Mouse (Mus musculus) right cerebral cortex, adult 2 months (tissue): ENCODE data around the gene Tmem200a.
A peak's percentile ranks its signal among the peaks of the same experiment; 100 is the strongest.
"Not testable (repeated sequence)": the region's sequence is repeated elsewhere in the genome, so short reads cannot be mapped to it uniquely, and the experiment has no call there.

Source experiments
- DNase-seq, 2 experiments: peaks; one replicate each; pipeline ENCODE4 v3.0.0; 2021 to 2022; ENCODE audit warnings: low spot score in 2 of 2

Tmem200a gene

DNA sequence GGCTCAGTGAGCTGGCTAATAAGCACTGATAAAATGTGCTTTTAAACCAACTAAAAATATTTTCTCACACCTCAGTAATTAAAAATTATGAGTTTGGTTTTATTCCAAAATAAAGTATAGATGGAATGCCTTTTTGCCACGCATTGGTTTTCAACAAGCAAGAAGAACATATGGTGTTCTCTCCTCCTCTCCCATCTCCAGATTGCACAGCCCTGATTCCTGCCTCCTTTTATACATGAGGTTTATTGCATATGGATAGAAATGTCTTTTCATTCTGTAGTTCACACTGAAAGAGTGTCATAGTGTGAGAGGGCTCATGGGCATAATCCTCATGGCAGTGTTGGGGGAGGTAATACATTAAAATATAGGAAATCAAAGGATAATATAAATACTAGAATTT, 96.2 kb downstream of the Tmem200a start:
- no peak for DNase-seq

DNA sequence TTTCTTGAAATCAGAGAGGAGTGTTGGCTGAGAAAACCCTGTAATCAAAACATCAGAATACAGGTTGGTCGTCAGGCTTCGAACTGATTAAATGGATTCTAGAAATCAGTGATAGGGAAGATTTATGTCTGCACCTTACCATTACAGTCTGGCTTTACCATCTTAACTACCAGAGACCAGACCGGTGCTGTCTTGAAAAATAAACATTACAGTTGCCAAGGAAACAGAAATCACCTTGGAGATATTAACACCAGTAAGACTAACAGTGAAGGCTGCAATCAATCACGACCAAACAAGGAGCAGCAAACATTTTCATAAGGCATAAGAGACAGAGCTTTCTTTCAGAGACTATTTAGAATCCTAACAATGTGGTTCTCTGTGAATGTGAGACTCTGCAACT, 116.0 kb downstream of the Tmem200a start:
- DNase-seq, result no peak

- DNase-seq, result no peak
Measured at GRCm38 (mm10) chr10:25961066-25961465, 117.8 kb downstream of the Tmem200a start.

DNA sequence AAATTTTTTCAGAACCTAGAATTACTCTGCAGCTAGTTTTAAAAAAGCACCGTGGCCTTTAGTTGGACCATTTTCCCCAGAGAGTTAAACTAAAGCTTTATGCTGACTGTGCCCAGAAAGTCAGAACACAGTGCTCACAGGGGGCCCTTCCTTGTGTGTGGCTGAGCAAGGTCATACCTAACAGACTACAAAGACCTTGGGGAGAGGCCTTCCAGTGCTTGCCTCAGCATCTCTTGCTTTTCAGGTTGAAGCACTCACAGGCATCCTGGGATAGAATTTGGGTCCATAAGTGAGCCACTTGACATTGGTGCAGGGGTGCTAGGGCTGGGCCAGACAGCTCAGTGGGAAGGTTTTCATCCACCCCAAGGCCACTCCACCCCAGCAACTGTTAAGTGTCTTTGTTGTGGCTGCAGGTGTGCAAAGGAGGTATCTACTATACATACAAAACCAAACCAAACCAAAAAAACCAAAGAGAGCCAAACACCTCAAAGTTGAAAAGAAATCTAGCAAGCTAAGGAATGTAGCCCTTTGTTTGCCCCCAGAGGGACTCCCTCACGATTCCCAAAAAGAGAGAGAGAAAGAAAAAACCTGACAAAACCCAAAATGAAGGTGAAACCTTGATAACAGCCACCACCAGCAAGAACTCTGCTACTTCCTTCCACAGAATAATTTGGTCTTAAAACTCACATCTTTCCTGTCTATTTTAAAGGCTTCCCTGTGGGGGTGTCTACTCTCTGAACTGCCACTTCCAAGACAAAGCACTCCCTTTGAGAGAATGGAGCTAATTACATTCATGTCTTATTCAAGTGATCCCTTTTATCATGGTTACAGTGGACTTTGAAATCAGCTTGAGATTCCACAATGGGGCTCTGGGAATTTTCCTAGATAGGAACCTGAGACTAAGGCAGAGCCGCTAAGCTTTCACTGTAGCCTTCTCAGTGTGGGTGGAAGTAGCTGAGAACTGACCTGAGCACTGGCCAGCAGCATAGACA, 119.8 kb downstream of the Tmem200a start:
- DNase-seq, result no peak

DNA sequence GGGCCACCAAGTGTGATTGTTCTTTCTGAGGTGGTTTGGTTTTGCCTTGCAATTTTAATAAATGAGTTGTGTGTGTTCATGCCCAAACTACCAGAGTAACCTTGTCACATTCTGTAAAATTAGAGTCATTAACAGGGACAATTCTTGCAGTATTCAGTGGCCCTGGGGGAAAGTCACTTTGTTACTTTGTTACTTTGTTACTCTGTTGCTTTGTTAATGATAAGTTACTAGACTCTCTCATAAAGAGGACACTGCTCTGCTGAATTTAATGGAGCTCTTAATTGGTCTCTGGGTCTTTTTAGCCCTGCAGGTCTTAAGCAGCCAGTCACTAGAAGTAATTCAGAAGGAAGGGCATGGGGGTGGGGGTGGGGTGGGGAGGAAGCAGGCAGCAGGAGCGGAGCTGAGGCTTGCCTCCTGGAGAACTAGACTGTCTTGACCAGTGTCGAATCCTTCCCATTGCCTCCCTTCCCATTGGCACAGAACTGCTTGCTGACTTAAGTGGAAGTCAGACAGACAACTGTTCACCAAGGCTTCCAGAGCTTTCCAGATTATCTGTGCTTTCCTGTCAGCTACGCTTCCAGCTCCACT, 124.1 kb downstream of the Tmem200a start:
- no peak for DNase-seq

- no peak for DNase-seq
Measured at GRCm38 (mm10) chr10:25952838-25953237, 126.0 kb downstream of the Tmem200a start.

- no peak for DNase-seq
Measured at GRCm38 (mm10) chr10:25952150-25952549, 126.7 kb downstream of the Tmem200a start.

DNA sequence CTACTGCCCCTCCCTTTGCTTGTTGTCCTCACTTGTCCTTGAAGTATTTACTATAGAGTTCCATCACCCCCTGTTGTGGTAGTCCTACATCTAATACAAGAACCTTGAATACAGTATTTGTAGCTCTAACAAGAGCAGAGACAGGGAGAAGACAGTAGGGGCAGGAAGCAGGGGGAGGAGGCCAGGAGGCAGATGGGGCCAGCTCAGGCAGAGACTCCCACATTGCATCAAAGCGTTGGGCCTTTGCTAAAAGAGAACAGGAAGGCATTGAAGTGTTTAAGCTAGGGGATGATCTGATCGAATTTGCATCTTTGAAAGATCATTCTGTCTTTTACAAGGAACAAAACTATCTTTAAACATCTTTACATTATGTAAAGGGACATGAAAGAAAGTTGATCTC, 133.0 kb downstream of the Tmem200a start:
- no peak for DNase-seq

- DNase-seq, result no peak
Measured at GRCm38 (mm10) chr10:25944641-25945040, 134.2 kb downstream of the Tmem200a start.

- DNase-seq, result no peak
Measured at GRCm38 (mm10) chr10:25931796-25932195, 147.1 kb downstream of the Tmem200a start.

GRCm38 (mm10) chr10:25929401-25930150, 149.3 kb downstream of the Tmem200a start:
- DNase-seq, result peak; percentile 64 to 66

- no peak for DNase-seq
Measured at GRCm38 (mm10) chr10:25928861-25929368, 149.9 kb downstream of the Tmem200a start.

DNA sequence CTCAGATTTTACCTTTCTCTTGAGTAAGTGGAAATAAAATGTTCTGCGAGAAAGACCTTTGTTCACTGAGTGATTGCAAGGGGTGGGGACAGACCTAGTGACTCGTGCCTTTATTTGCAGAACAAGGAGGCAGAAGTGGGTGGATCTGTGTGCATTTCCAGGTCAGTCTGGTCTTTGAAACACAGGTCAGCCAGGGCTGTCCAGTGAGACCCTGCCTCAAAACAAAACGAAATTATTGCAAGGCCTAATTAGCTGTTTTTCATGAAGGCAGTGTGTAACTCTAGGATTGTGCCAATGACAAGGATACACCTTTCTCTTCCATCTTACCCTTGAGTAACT, 150.4 kb downstream of the Tmem200a start:
- no peak for DNase-seq

DNA sequence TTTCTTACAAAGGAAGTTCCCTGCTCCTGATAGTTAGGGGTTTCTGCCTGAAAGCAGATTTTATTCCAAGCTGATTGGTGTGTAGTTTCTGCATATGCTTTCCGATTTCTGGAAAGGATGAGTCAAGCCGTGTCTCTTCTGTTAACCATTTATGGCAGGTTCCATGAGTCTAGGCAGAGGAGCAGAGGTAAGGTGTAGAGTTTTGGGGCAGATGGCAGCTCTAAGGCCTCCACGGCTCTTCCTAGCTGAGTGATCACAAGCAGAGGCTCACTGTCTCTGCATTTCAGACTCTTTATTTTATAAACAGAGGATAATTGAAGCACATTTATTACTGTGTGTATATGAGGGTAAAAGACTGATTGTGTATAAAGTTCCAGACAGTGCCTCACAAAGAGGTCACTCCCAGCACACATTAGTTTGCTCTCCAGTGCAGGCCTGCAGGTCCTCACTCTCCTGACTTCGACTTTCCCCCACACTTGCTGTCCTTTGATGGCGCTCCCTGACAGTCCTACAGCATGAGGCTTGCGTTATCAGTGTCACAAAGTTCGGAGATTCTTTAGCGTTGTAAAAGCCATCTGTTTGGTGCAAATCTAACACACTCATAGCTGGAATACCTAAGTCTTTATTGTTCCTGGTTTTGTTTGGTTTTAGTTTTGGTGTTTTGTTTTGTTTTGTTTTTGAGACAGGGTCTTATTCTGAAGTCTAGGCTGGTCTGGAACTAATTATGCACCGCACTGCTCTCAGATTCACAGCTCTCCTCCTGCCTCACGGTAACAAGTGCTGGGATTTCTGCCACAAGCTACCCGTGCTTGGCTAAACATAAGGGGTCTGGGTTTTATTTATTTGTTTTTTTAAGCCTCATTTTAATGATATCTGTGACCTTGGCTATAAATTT, 151.1 kb downstream of the Tmem200a start:
- no peak for DNase-seq

DNA sequence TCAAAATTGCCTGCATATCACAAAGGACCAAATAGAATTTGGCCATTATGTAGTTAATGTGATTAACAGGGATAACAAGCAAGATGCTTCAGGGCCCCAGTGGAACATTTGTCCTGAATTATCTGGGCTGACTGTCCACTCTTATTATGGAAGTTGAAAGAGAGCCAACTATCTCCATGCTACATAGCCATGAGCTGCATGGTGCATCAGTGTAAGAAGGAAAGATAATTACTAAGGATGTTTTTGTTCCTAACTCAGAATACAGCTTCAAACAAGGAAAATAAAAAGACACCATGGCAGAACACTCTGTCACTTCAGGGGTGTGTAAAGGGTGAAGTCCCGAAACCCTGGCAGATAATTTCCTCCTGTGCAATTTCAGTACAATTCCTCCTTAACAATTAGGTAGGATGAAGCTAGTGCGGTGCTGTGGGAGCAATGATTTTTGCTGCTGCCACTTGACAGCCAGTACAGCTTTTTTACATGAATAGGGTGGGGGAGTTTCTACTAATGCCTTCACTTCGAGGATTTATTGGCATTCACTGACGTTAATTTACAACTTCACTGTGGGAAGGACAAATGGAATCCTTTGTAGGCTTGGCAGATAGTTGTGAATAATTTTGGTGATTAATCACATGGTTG, 158.1 kb downstream of the Tmem200a start:
- no peak for DNase-seq

DNA sequence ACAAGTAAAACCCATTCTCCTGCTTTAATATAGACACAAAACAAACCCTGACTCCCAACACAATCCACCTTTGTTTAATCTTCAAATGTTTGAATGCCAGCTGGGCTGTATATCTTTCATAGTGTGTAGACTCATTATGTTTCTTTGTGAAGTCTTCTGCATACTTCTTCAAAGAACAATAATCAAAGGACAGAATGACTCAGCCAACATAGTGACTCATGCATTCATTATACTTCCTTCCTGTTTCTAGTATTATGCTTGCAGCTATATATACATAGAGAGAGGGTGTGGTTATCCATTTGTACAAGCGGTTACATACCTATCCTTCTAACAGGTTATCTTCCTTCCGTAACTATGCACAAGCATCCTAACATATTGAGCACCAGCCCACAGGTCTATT, 160.7 kb downstream of the Tmem200a start:
- no peak for DNase-seq

- no peak for DNase-seq
Measured at GRCm38 (mm10) chr10:25910270-25910669, 168.6 kb downstream of the Tmem200a start.

- DNase-seq, result no peak
Measured at GRCm38 (mm10) chr10:25908027-25909012, 170.5 kb downstream of the Tmem200a start.

GRCm38 (mm10) chr10:25894126-25894525, 184.7 kb downstream of the Tmem200a start:
- DNase-seq, result not testable (repeated sequence)
